In the genomic region with DNA sequence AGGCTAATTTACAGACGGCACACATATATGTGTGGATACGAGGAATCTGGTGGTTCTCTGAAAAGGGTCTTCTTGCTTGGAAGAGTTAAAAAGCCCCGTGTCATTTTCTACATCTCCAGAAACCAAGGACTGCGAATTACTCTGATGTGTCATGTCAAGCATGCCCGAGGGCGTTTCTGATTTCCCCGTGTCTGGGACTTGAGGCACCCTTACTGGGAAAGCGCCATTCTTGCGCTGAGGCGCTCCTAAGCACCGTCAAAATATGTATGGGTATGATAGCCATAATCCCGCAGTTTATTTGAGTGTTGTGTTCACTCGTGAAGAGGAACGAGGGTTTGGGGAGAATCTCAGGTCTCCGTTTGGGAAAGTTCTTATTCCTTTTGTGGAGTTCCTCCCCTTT, we compare ENCODE assay signal across 8 mouse cellular contexts. TPM values are rescaled to one million over a fixed set of nuclear protein-coding genes. Genes with fewer than 3 reads are reported as not detected.
DNase-seq lines count a peak whose midpoint lies in the region; ATAC-seq and TF ChIP-seq lines count a peak whose summit lies in the region.

No protein-coding gene starts in this region.

- no peaks in the 10 kb centered on the region for H3K27me3 ChIP-seq in heart, adult 2 months (ENCODE audit: control insufficient read depth, insufficient read depth, low read length)
- no peaks in the 10 kb centered on the region for H3K27me3 ChIP-seq in hindbrain, embryonic 10.5 days (ENCODE audit: insufficient read depth, poor library complexity, severe bottlenecking)
- H3K27me3 ChIP-seq in liver, embryonic 16.5 days (ENCODE audit: control insufficient read depth, insufficient read depth, low read depth, low read length): no peaks in the 10 kb centered on the region
- no peaks in the 10 kb centered on the region for H3K27me3 ChIP-seq in stomach, embryonic 15.5 days (replicated peaks)

- peak overlapping the region; percentile 91 for H3K4me2 ChIP-seq in liver, embryonic 16.5 days (ENCODE audit: low read depth, low read length)
- peak overlapping the region; percentile 78 for H3K4me2 ChIP-seq in stomach, embryonic 15.5 days

- H3K36me3 ChIP-seq in heart, adult 2 months (ENCODE audit: control insufficient read depth, insufficient read depth, low read length): no peaks in the 10 kb centered on the region
- H3K36me3 ChIP-seq in hindbrain, embryonic 10.5 days: peaks cover 15% of the 10 kb centered on the region; the same call in 1 of the 2 replicates
- no peaks in the 10 kb centered on the region for H3K36me3 ChIP-seq in liver, embryonic 16.5 days (ENCODE audit: control insufficient read depth, insufficient read depth)
- no peaks in the 10 kb centered on the region for H3K36me3 ChIP-seq in stomach, embryonic 15.5 days

- peak; percentile 11; the same call in 1 of the 2 replicates for ATAC-seq in common myeloid progenitor, adult 5-6 weeks (replicated peaks; ENCODE audit: low read depth, poor library complexity, severe bottlenecking)
- ATAC-seq in liver, embryonic 16.5 days (ENCODE audit: low read depth): peak; percentile 27
- ATAC-seq in stomach, embryonic 15.5 days (ENCODE audit: insufficient read depth, low FRiP score, low read depth): no peak; the same call in 1 of the 2 replicates

- 3% methylated on average over 15 of the region's 15 CpGs for WGBS in heart, adult 2 months
- WGBS in hindbrain, embryonic 10.5 days: 8% methylated on average over 15 of the region's 15 CpGs
- 3% methylated on average over 15 of the region's 15 CpGs for WGBS in liver, embryonic 16.5 days (ENCODE audit: insufficient replicate concordance)
- 4% methylated on average over 15 of the region's 15 CpGs for WGBS in stomach, embryonic 15.5 days

- no peaks in the 10 kb centered on the region; the same call in 1 of the 2 replicates for H3K4me1 ChIP-seq in heart, adult 2 months (ENCODE audit: control insufficient read depth, insufficient read depth, low read length)
- peaks cover 27% of the 10 kb centered on the region for H3K4me1 ChIP-seq in hindbrain, embryonic 10.5 days (replicated peaks)
- peaks cover 31% of the 10 kb centered on the region for H3K4me1 ChIP-seq in liver, embryonic 16.5 days (ENCODE audit: control insufficient read depth, low read depth, low read length)
- H3K4me1 ChIP-seq in stomach, embryonic 15.5 days: peaks cover 6% of the 10 kb centered on the region; the same call in 1 of the 2 replicates

- intact Hi-C loops in heart, adult 2 months (cut with DNase I): loop anchor here (5.0 kb wide), 4 partner anchors 36 to 144 kb away; a partner anchor contains a TSS
- intact Hi-C loops in left cerebral cortex, postnatal 25 days (cut with DNase I): loop anchor here (5.0 kb wide), 1 partner anchor 134 kb away; a partner anchor contains a TSS

- TF ChIP-seq CTCF in heart, adult 2 months (IDR thresholded peaks at IDR 0.05): no peak

- TF ChIP-seq POLR2A in heart, adult 2 months (IDR thresholded peaks at IDR 0.05; ENCODE audit: insufficient read depth, low read depth, low read length): no peak

- peak overlapping the region; percentile 70 for H3K4me3 ChIP-seq in heart, adult 2 months
- H3K4me3 ChIP-seq in hindbrain, embryonic 10.5 days: peak overlapping the region; percentile 93
- peak overlapping the region; percentile 81 for H3K4me3 ChIP-seq in liver, embryonic 16.5 days (ENCODE audit: low read depth, low read length)
- H3K4me3 ChIP-seq in stomach, embryonic 15.5 days (replicated peaks): peak overlapping the region; percentile 80

- TF ChIP-seq EP300 in heart, adult 2 months (IDR thresholded peaks at IDR 0.05; ENCODE audit: insufficient read depth, low read depth, low read length): no peak

- H3K27ac ChIP-seq in heart, adult 2 months: peak overlapping the region; percentile 78
- peak overlapping the region; percentile 96 for H3K27ac ChIP-seq in hindbrain, embryonic 10.5 days
- H3K27ac ChIP-seq in liver, embryonic 16.5 days (ENCODE audit: low read length): peak overlapping the region; percentile 93
- peak overlapping the region; percentile 91 for H3K27ac ChIP-seq in stomach, embryonic 15.5 days

- H3K9me3 ChIP-seq in hindbrain, embryonic 10.5 days: no peaks in the 10 kb centered on the region
- H3K9me3 ChIP-seq in liver, embryonic 16.5 days (replicated peaks; ENCODE audit: control insufficient read depth, low read length): no peaks in the 10 kb centered on the region
- no peaks in the 10 kb centered on the region for H3K9me3 ChIP-seq in stomach, embryonic 15.5 days

- DNase-seq in heart, adult 2 months: no peak
- no peak for DNase-seq in heart, adult 8-10 months (ENCODE audit: low spot score)
- peak; percentile 68 for DNase-seq in 3T3-L1 (ENCODE audit: low read depth, low spot score)
- DNase-seq in hindbrain, embryonic 10.5 days (ENCODE audit: low spot score): no peak
- DNase-seq in left cerebral cortex, postnatal 25 days (ENCODE audit: low spot score in 2 of 2): no peak

- H3K9ac ChIP-seq in heart, adult 2 months (ENCODE audit: low read depth, low read length): peak overlapping the region; percentile 85
- peak overlapping the region; percentile 77 for H3K9ac ChIP-seq in liver, embryonic 16.5 days (ENCODE audit: low read depth, low read length)
- peak overlapping the region; percentile 35 for H3K9ac ChIP-seq in stomach, embryonic 15.5 days

- peaks cover 2% of the 10 kb centered on the region for H3K79me2 ChIP-seq in heart, adult 2 months (replicated peaks; ENCODE audit: control insufficient read depth, insufficient read depth, low read length)

RNA-seq across cellular contexts. Expression of a gene that starts 0.4 kb away (rescaled TPM):
- total RNA-seq in heart, adult 2 months (2021): 1 to 10 TPM; 3.0 to 4.5 TPM
- polyA plus RNA-seq in heart, adult 2 months (2012; rRNA removed): 7.5 and 11.6 TPM in 2 replicates
- total RNA-seq in heart, adult 8-10 months (2022): 1 to 10 TPM; 4.3 to 6.2 (median 5.4) TPM
- total RNA-seq in common myeloid progenitor, adult 5-6 weeks (2017): 1.7 and 3.9 TPM in 2 replicates
- polyA plus RNA-seq in hindbrain, embryonic 10.5 days (2016; fragmentation: Nextera tagmentation; extraction: Ambion mirVana): 9.6 and 13.8 TPM in 2 replicates
- 1.3 and 2.1 TPM in 2 replicates for polyA plus RNA-seq in liver, embryonic 16.5 days (2015; fragmentation: Nextera tagmentation; extraction: Ambion mirVana)
- polyA plus RNA-seq in stomach, embryonic 15.5 days (2015; fragmentation: Nextera tagmentation; extraction: Ambion mirVana): 8.3 and 9.3 TPM in 2 replicates
- 1 to 10 TPM; 5.6 to 6.9 TPM for total RNA-seq in left cerebral cortex, postnatal 25 days (2021)

RNA-seq across cellular contexts. Expression of a gene that starts 0.6 kb away (rescaled TPM):
- 10 to 100 TPM; 88.3 to 93.8 TPM for total RNA-seq in heart, adult 2 months (2021)
- polyA plus RNA-seq in heart, adult 2 months (2012; rRNA removed): 53.3 and 63.3 TPM in 2 replicates
- total RNA-seq in heart, adult 8-10 months (2022): 100 to 1,000 TPM in 2 of 4 experiments, 10 to 100 TPM in 2; 90.6 to 103 (median 98.5) TPM
- 251 and 297 TPM in 2 replicates for total RNA-seq in common myeloid progenitor, adult 5-6 weeks (2017)
- polyA plus RNA-seq in hindbrain, embryonic 10.5 days (2016; fragmentation: Nextera tagmentation; extraction: Ambion mirVana): 79.0 and 80.6 TPM in 2 replicates
- 32.1 and 32.5 TPM in 2 replicates for polyA plus RNA-seq in liver, embryonic 16.5 days (2015; fragmentation: Nextera tagmentation; extraction: Ambion mirVana)
- polyA plus RNA-seq in stomach, embryonic 15.5 days (2015; fragmentation: Nextera tagmentation; extraction: Ambion mirVana): 56.5 and 72.2 TPM in 2 replicates
- total RNA-seq in left cerebral cortex, postnatal 25 days (2021): 10 to 100 TPM; 77.1 to 83.2 TPM

RNA-seq across cellular contexts. Expression of a gene that starts 27.1 kb away (rescaled TPM):
- not detected for total RNA-seq in heart, adult 2 months (2021)
- polyA plus RNA-seq in heart, adult 2 months (2012; rRNA removed): 0.12 TPM in 1 of 2 replicates, not detected in the other
- not detected for total RNA-seq in heart, adult 8-10 months (2022)
- 0.19 and 0.91 TPM in 2 replicates for total RNA-seq in common myeloid progenitor, adult 5-6 weeks (2017)
- polyA plus RNA-seq in hindbrain, embryonic 10.5 days (2016; fragmentation: Nextera tagmentation; extraction: Ambion mirVana): 0.31 and 0.75 TPM in 2 replicates
- polyA plus RNA-seq in liver, embryonic 16.5 days (2015; fragmentation: Nextera tagmentation; extraction: Ambion mirVana): 0.25 and 0.31 TPM in 2 replicates
- 0.15 and 0.26 TPM in 2 replicates for polyA plus RNA-seq in stomach, embryonic 15.5 days (2015; fragmentation: Nextera tagmentation; extraction: Ambion mirVana)
- total RNA-seq in left cerebral cortex, postnatal 25 days (2021): under 1 TPM; 0.11 to 0.14 TPM

RNA-seq across cellular contexts. Expression of a gene that starts 27.6 kb away (rescaled TPM):
- 100 to 1,000 TPM; 104 to 125 TPM for total RNA-seq in heart, adult 2 months (2021)
- polyA plus RNA-seq in heart, adult 2 months (2012; rRNA removed): 244 and 272 TPM in 2 replicates
- total RNA-seq in heart, adult 8-10 months (2022): 100 to 1,000 TPM; 119 to 133 (median 122) TPM
- 66.9 and 67.0 TPM in 2 replicates for total RNA-seq in common myeloid progenitor, adult 5-6 weeks (2017)
- polyA plus RNA-seq in hindbrain, embryonic 10.5 days (2016; fragmentation: Nextera tagmentation; extraction: Ambion mirVana): 165 and 173 TPM in 2 replicates
- 63.7 TPM in 2 replicates for polyA plus RNA-seq in liver, embryonic 16.5 days (2015; fragmentation: Nextera tagmentation; extraction: Ambion mirVana)
- polyA plus RNA-seq in stomach, embryonic 15.5 days (2015; fragmentation: Nextera tagmentation; extraction: Ambion mirVana): 147 and 154 TPM in 2 replicates
- 10 to 100 TPM; 97.2 to 99.6 TPM for total RNA-seq in left cerebral cortex, postnatal 25 days (2021)

Comparison
In these comparisons a context has a peak if more than half of its experiments do, and no peak if none do; other contexts are left out.
1. H3K9ac ChIP-seq: peak in every context shown above with its lines; median percentile 85 in heart, adult 2 months; 77 in liver, embryonic 16.5 days; 35 in stomach, embryonic 15.5 days.